Mouse (Mus musculus) frontal cortex, adult 2 months (tissue): ENCODE measurements at regions not wholly inside any gene's neighbourhood (a gene's known extent, or its start where the extent isn't known, plus 50 kb on each side); places are given as distances from the start of the nearest gene placed in this dataset.

ENCODE experiments used
- DNase-seq, 2 experiments: peaks; one replicate each; pipeline ENCODE4 v3.0.0; 2022; ENCODE audit warnings: low spot score in 1 of 2; ENCODE audit errors: extremely low spot score in 1 of 2

GRCm38 (mm10) chrX:40350936-40351335 is 487.5 kb upstream of the Cypt14 start:
- DNase-seq = peak in 1 of 2 experiments; percentile 20

GRCm38 (mm10) chrX:40336555-40336954 is 473.2 kb upstream of the Cypt14 start:
- DNase-seq = peak; percentile 3 to 36
